Mouse (Mus musculus): Measurements from ENCODE around the gene Mag.
A peak's percentile ranks its signal among the peaks of the same experiment; 100 is the strongest.

The Mag gene

DNA sequence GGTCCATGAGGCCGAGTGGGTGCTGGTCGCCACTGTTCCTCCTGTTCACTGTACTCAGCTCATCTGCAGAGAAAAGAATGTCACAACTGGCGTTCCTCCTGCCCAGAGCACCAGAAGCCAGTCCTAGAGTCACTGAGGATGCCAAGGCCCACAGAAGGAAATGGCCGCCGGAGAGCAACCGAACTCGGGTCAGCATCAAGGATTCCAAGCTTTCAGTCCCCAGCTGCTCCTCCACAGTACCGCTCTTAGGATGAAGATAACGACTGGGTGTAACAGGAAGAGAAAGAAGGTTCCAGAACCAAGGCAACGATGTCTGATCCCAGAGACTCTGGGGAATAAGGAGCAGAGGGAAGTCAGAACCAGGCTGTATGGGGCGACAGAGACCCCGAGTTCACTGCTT, 53.2 kb downstream of the Mag start, which contains the start of gene Ffar1:
Ffar1 (minus strand) TSS at position 101 of the 400 bp plus-strand sequence.
- DNase-seq, result no peak

- DNase-seq, result peak; percentile 48 to 68
Measured at GRCm38 (mm10) chr7:30859635-30860402, 54.9 kb downstream of the Mag start.

GRCm38 (mm10) chr7:30859290-30859634, 55.4 kb downstream of the Mag start:
- peak; percentile 66 to 80 for DNase-seq

DNA sequence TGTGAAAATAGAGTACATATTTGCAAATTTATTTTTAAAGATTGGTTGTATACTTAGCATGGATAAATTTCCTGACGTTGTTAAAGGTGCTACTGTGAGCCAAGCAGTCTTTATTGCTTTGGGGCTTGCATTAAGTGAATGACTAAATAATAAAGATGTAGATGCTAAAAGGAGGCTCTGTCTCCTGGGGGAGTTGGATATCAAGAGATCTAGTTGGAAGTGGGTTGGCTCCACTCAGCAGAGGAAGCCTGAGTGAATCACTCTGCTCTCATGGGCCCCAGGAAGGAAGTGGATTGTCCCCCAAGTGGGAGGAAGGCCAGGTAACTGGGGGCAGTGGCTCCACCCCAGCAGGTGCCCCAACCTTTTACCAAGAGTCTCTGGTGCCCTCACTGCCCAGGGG, 56.9 kb downstream of the Mag start:
- DNase-seq, result no peak

DNA sequence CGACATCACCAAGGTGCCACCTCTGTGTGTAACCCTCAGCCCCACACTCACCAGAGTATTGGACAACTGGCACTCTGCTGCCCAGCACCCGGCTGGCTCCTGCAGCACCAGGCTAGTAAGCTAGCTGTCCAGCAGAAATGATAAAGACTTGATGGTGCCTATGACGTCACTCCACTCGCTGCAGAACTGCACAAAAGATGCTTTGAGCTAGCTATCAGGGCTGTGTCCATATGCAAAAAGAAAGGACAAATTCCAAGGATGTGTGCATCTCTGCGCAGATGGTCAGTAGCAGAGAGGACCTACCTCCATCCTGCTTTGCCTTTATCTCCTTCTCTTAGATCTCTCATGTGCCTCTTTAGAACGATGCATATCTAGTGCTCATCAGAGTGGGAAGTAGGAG, 58.6 kb downstream of the Mag start, which contains the start of gene Ffar3:
Ffar3 (minus strand) TSS at position 101 of the 400 bp plus-strand sequence.
- DNase-seq, result no peak

DNA sequence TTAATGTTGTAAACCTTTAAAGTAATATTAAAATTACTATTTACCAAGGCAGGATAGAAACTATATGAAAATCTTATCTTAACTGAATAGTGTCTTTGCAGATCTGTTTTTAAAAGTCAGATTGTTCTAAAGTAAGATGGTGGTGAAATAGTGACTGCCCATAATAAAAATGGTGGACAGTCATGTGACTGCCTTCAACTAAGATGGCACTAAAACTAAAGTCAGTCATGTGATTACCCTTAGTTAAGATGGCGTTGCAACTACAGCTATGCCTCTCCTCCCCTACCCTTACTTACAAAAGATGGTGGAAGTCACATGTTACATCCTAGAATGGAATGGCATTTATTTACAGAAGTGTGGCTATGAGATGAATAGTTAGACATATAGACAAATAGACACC, 63.3 kb downstream of the Mag start:
- no peak for DNase-seq

All from lung, postnatal 4 days (tissue).